Comparison of ENCODE assay signal across 17 mouse cellular contexts in the genomic region with DNA sequence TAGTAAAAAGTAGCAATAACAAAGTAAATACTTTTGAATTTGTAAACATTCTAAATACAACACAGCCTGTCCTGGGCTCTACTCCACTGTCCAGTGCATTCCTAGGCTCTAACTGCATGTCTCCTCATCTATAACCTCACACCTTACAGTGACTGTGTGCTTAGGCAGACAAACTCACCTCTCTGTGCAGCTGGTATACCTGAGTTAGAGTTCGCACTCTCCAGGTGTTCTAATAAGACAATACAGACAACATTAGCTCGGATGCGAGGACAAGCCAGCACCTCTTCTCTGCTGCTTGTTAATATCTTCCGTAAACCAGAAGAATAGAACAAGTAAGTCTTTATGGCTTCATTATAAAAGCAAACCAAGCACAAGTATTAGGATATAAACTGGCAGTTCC.
"Had no signal": no experiment of that assay in that cellular context is flagged by ENCODE, and none has a peak within 500 bp of the region (broad histone marks: within the 10 kb centered on the region; RNA-seq: fewer than 3 reads in every experiment).

No protein-coding gene starts in this region.

- H3K27me3 ChIP-seq: liver, embryonic 12.5 days; midbrain, embryonic 13.5 days; neural tube, embryonic 13.5 days; neural tube, embryonic 15.5 days had no signal

- ATAC-seq: midbrain, embryonic 13.5 days; midbrain, embryonic 16.5 days had no signal

- DNase-seq: lung, adult 18-20 months; lung, postnatal 10 days; lung, postnatal 4 days; right cerebral cortex, adult 18-20 months; right cerebral cortex, postnatal 25 days; right cerebral cortex, postnatal 4 days; spleen, adult 18-20 months; thymus, postnatal 36 days had no signal

- H3K4me3 ChIP-seq: liver, embryonic 12.5 days; midbrain, embryonic 10.5 days; midbrain, embryonic 13.5 days; myocyte; neural tube, embryonic 13.5 days; neural tube, embryonic 15.5 days had no signal

- H3K4me2 ChIP-seq: liver, embryonic 12.5 days; lung, embryonic 14.5 days; midbrain, embryonic 13.5 days; neural tube, embryonic 13.5 days; neural tube, embryonic 15.5 days had no signal

- H3K4me1 ChIP-seq: liver, embryonic 12.5 days; midbrain, embryonic 10.5 days; midbrain, embryonic 13.5 days; neural tube, embryonic 13.5 days had no signal

- H3K27ac ChIP-seq: liver, embryonic 12.5 days; liver, embryonic 14.5 days; midbrain, embryonic 10.5 days; midbrain, embryonic 13.5 days; neural tube, embryonic 13.5 days; neural tube, embryonic 15.5 days had no signal

- H3K9me3 ChIP-seq: liver, embryonic 12.5 days; midbrain, embryonic 10.5 days; midbrain, embryonic 13.5 days; neural tube, embryonic 13.5 days; neural tube, embryonic 15.5 days had no signal

- H3K9ac ChIP-seq: liver, embryonic 12.5 days; liver, embryonic 14.5 days; lung, embryonic 14.5 days; midbrain, embryonic 13.5 days; neural tube, embryonic 13.5 days; neural tube, embryonic 15.5 days had no signal
